In the genomic region with DNA sequence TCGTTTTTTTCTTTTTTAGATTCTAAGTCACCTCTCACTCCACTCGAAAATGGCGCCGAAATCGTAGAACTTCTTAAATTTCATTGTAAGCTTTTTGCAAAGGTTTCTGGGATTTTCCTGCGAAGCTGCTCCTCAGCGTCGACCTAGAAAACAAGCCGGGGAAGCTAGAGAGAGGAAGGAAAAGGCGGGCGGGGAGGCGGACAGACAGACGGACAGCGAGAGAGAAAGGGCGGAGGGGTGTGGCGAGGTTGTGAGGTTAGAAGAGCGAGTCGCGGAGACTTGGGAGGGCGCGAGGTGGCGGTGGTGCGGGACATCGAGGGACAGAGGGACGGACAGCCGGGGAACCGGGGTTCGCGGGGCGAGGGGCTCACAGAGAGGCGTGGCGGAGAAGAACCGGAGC, we compare ENCODE assay signal across 8 mouse cellular contexts.
DNase-seq lines count a peak whose midpoint lies in the region; ATAC-seq and TF ChIP-seq lines count a peak whose summit lies in the region.

No protein-coding gene starts in this region.

- TF ChIP-seq RAD21 in CH12.LX (IDR thresholded peaks at IDR 0.05; ENCODE audit: low read depth, low read length) = no peak

- H3K4me1 ChIP-seq in CH12.LX (ENCODE audit: control insufficient read depth in 1 of 2, insufficient read depth in 2 of 2) = 0 out of 4 replicates have a peak, but pooled peaks cover 0 to 4% of the 10 kb centered on the region in 2 experiments
- H3K4me1 ChIP-seq in forebrain, embryonic 14.5 days (ENCODE audit: control insufficient read depth, insufficient read depth, low read length) = no peaks in the 10 kb centered on the region
- no peaks in the 10 kb centered on the region for H3K4me1 ChIP-seq in hindbrain, postnatal 0 days (ENCODE audit: insufficient read depth, low read length)
- H3K4me1 ChIP-seq in liver, embryonic 13.5 days (replicated peaks) = peaks cover 31% of the 10 kb centered on the region

- H3K9me3 ChIP-seq in CH12.LX (replicated peaks; ENCODE audit: low read length) = no peaks in the 10 kb centered on the region
- no peaks in the 10 kb centered on the region for H3K9me3 ChIP-seq in forebrain, embryonic 14.5 days (replicated peaks; ENCODE audit: control insufficient read depth, low read length)
- H3K9me3 ChIP-seq in hindbrain, postnatal 0 days (ENCODE audit: low read length) = no peaks in the 10 kb centered on the region
- no peaks in the 10 kb centered on the region for H3K9me3 ChIP-seq in liver, embryonic 13.5 days (replicated peaks)

- no peaks in the 10 kb centered on the region for H3K79me2 ChIP-seq in CH12.LX (replicated peaks; ENCODE audit: control insufficient read depth, extremely low read depth, insufficient read depth, poor library complexity, severe bottlenecking)
- peaks cover 4% of the 10 kb centered on the region for H3K79me2 ChIP-seq in myocyte (ENCODE audit: control insufficient read depth, insufficient read depth)

- WGBS in forebrain, embryonic 14.5 days = 32% methylated on average over 33 of the region's 33 CpGs
- WGBS in hindbrain, postnatal 0 days = 33% methylated on average over 33 of the region's 33 CpGs
- 17% methylated on average over 33 of the region's 33 CpGs for WGBS in liver, embryonic 13.5 days (ENCODE audit: insufficient replicate concordance)

- H3K36me3 ChIP-seq in CH12.LX (replicated peaks in 1 of 2; ENCODE audit: control insufficient read depth in 1 of 2, insufficient read depth in 1 of 2, low read length in 1 of 2) (peaks cover 0 to 4% of the 10 kb centered on the region in 2 experiments), myocyte (ENCODE audit: control insufficient read depth, insufficient read depth) (peaks cover 16% of the 10 kb centered on the region)
- H3K36me3 ChIP-seq in forebrain, embryonic 14.5 days (ENCODE audit: control insufficient read depth, insufficient read depth, low read length) = no peaks in the 10 kb centered on the region
- H3K36me3 ChIP-seq in hindbrain, postnatal 0 days (ENCODE audit: insufficient read depth, low read length) = no peaks in the 10 kb centered on the region
- H3K36me3 ChIP-seq in liver, embryonic 13.5 days = no peaks in the 10 kb centered on the region

- peak overlapping the region; percentile 41 to 87 (median 63) for H3K4me3 ChIP-seq in CH12.LX (replicated peaks in 1 of 3; ENCODE audit: low read depth in 2 of 3, low read length in 2 of 3, poor library complexity in 1 of 3)
- H3K4me3 ChIP-seq in forebrain, embryonic 14.5 days (ENCODE audit: low read depth, low read length) = peak overlapping the region; percentile 47
- peak overlapping the region; percentile 52 for H3K4me3 ChIP-seq in hindbrain, postnatal 0 days (ENCODE audit: low read length)
- peak overlapping the region; percentile 71 for H3K4me3 ChIP-seq in liver, embryonic 13.5 days (replicated peaks)
- H3K4me3 ChIP-seq in myocyte = peak overlapping the region; percentile 70

- peak overlapping the region; percentile 30 for H3K4me2 ChIP-seq in CH12.LX (ENCODE audit: insufficient read depth, low read depth, poor library complexity, severe bottlenecking)
- H3K4me2 ChIP-seq in forebrain, embryonic 14.5 days (ENCODE audit: low read length) = peak overlapping the region; percentile 50
- H3K4me2 ChIP-seq in hindbrain, postnatal 0 days (ENCODE audit: low read depth, low read length) = peak overlapping the region; percentile 54
- peak overlapping the region; percentile 84 for H3K4me2 ChIP-seq in liver, embryonic 13.5 days
- no peak overlapping the region for H3K4me2 ChIP-seq in myocyte (ENCODE audit: low read depth)

- TF ChIP-seq POLR2A in CH12.LX (IDR thresholded peaks at IDR 0.05; ENCODE audit: low read depth, low read length) = no peak
- no peak for TF ChIP-seq POLR2A in myocyte (IDR thresholded peaks at IDR 0.05; ENCODE audit: insufficient read length, low read depth)

- DNase-seq in CH12.LX (ENCODE audit: extremely low read depth) (peak; percentile 33), R1 (ENCODE audit: low read depth, low spot score) (peak; percentile 52)
- peak; percentile 68 for DNase-seq in forebrain, embryonic 14.5 days (ENCODE audit: low spot score)
- peak; percentile 55 for DNase-seq in hindbrain, postnatal 0 days (ENCODE audit: low spot score)
- DNase-seq in liver, embryonic 13.5 days = peak; percentile 29
- DNase-seq in thymus, postnatal 36 days = peak; percentile 35 to 50
- DNase-seq in frontal cortex, adult 2 months (ENCODE audit: extremely low spot score in 1 of 2, low spot score in 1 of 2) = no peak

- dilution Hi-C loops in CH12.LX (cut with MboI; ENCODE audit: extremely low pct_ligation_motif_present, extremely low pct_unique_long_range_greater_than_20kb, low sequenced_read_pairs) = no loop called here

- no peak for TF ChIP-seq EP300 in CH12.LX (IDR thresholded peaks at IDR 0.05; ENCODE audit: low read length)

- no peak; the same call in none of the 2 replicates for ATAC-seq in forebrain, embryonic 14.5 days
- ATAC-seq in hindbrain, postnatal 0 days = peak; percentile 57
- peak; percentile 74 for ATAC-seq in liver, embryonic 13.5 days (ENCODE audit: low read depth)

- peak overlapping the region; percentile 94 for H3ac ChIP-seq in myocyte (ENCODE audit: control insufficient read depth, insufficient read length)

- peak overlapping the region; percentile 53 for H3K9ac ChIP-seq in CH12.LX (ENCODE audit: insufficient read depth, low read depth)
- H3K9ac ChIP-seq in forebrain, embryonic 14.5 days (ENCODE audit: low read length) = peak overlapping the region; percentile 69
- H3K9ac ChIP-seq in hindbrain, postnatal 0 days (replicated peaks; ENCODE audit: low read length) = peak overlapping the region; percentile 48
- H3K9ac ChIP-seq in liver, embryonic 13.5 days = peak overlapping the region; percentile 78

- TF ChIP-seq CTCF in CH12.LX (conservative IDR thresholded peaks at IDR 0.05 in 1 of 2, IDR thresholded peaks at IDR 0.05 in 1 of 2; ENCODE audit: low read depth in 2 of 2, low read length in 2 of 2) = no peak
- TF ChIP-seq CTCF in hindbrain, postnatal 0 days (IDR thresholded peaks at IDR 0.05; ENCODE audit: low read depth) = no peak

- in situ Hi-C loops in CH12.LX (cut with MboI; ENCODE audit: low pct_ligation_motif_present, low pct_unique_long_range_greater_than_20kb, low sequenced_read_pairs) = no loop called here

- no peaks in the 10 kb centered on the region for H3K27me3 ChIP-seq in CH12.LX (replicated peaks)
- H3K27me3 ChIP-seq in forebrain, embryonic 14.5 days (replicated peaks; ENCODE audit: control insufficient read depth, insufficient read depth, low read length) = no peaks in the 10 kb centered on the region
- H3K27me3 ChIP-seq in hindbrain, postnatal 0 days (ENCODE audit: insufficient read depth, low read length) = no peaks in the 10 kb centered on the region; the same call in 1 of the 2 replicates
- H3K27me3 ChIP-seq in liver, embryonic 13.5 days = peaks cover 39% of the 10 kb centered on the region
- no peaks in the 10 kb centered on the region for H3K27me3 ChIP-seq in myocyte (ENCODE audit: control insufficient read depth, insufficient read depth, insufficient read length)

- peak overlapping the region; percentile 24; the same call in 1 of the 2 replicates for H3K27ac ChIP-seq in CH12.LX (ENCODE audit: insufficient read depth, low read depth)
- H3K27ac ChIP-seq in forebrain, embryonic 14.5 days (ENCODE audit: low read depth, low read length) = peak overlapping the region; percentile 64
- peak overlapping the region; percentile 64; the same call in 1 of the 2 replicates for H3K27ac ChIP-seq in hindbrain, postnatal 0 days
- peak overlapping the region; percentile 87 for H3K27ac ChIP-seq in liver, embryonic 13.5 days

TF ChIP-seq in CH12.LX, 34 proteins besides CTCF, POLR2A, EP300 and RAD21:
- TF ChIP-seq UBTF (IDR thresholded peaks at IDR 0.05; ENCODE audit: low read depth, low read length) (no peak), ZNF384 (IDR thresholded peaks at IDR 0.05; ENCODE audit: low read depth, low read length) (peak; percentile 42; the same call in 1 of the 2 replicates)

TF ChIP-seq in myocyte, 11 proteins besides CTCF, POLR2A, EP300 and RAD21:
- TF ChIP-seq SRF (IDR thresholded peaks at IDR 0.05; ENCODE audit: control insufficient read depth, insufficient read length, low read depth) (no peak), TCF12 (IDR thresholded peaks at IDR 0.05; ENCODE audit: insufficient read depth, poor library complexity, severe bottlenecking) (no peak), USF1 (IDR thresholded peaks at IDR 0.05; ENCODE audit: low read depth) (no peak), E2F4 (IDR thresholded peaks at IDR 0.05; ENCODE audit: insufficient read depth) (no peak), POLR2AphosphoS2 (IDR thresholded peaks at IDR 0.05; ENCODE audit: insufficient read length, low read depth) (no peak), MYOD1 (IDR thresholded peaks at IDR 0.05; ENCODE audit: control insufficient read depth in 1 of 3, insufficient read length in 2 of 3, low read depth in 2 of 3) (no peak), MYOG (IDR thresholded peaks at IDR 0.05; ENCODE audit: control insufficient read depth in 1 of 3, insufficient read depth in 1 of 3, insufficient read length in 2 of 3, low read depth in 2 of 3) (no peak), REST (IDR thresholded peaks at IDR 0.05; ENCODE audit: insufficient read depth, insufficient read length) (no peak), CEBPB (IDR thresholded peaks at IDR 0.05; ENCODE audit: insufficient read depth, poor library complexity, severe bottlenecking) (no peak), TCF3 (IDR thresholded peaks at IDR 0.05; ENCODE audit: insufficient read length, low read depth) (no peak), MAX (IDR thresholded peaks at IDR 0.05; ENCODE audit: low read depth) (no peak)
TF ChIP-seq in myocyte: peak in this region for 0.

Comparison
In these comparisons a context has a peak if more than half of its experiments do, and no peak if none do; other contexts are left out.
1. DNase-seq: peak in CH12.LX (single experiment), R1 (single experiment), forebrain, embryonic 14.5 days (single experiment), hindbrain, postnatal 0 days (single experiment), liver, embryonic 13.5 days (single experiment) and thymus, postnatal 36 days (2 of 2); none in frontal cortex, adult 2 months (0 of 2).
2. H3K27ac ChIP-seq: peak in every context shown above with its lines; median percentile 87 in liver, embryonic 13.5 days; 64 in forebrain, embryonic 14.5 days; 64 in hindbrain, postnatal 0 days; 24 in CH12.LX.
3. Peak in every context shown above with its lines, with median percentiles within 50 percentile points of each other: H3K4me3 ChIP-seq and H3K9ac ChIP-seq.